Mouse (Mus musculus): ENCODE measurements around the gene Dus3l.
A peak's percentile ranks its signal among the peaks of the same experiment; 100 is the strongest.

Dus3l gene

GRCm38 (mm10) chr17:56754271-56755185 lies 10.0 kb upstream of the Dus3l start:
- no peak for DNase-seq (ENCODE audit: low read depth, low spot score)

GRCm38 (mm10) chr17:56756703-56757399 lies 7.7 kb upstream of the Dus3l start:
- DNase-seq (ENCODE audit: low read depth, low spot score): no peak

- DNase-seq (ENCODE audit: low read depth, low spot score): peak; percentile 53
These were observed 7.0 kb upstream of the Dus3l start, which contains the start of gene Nrtn for GRCm38 (mm10) chr17:56757416-56758123. Gene Nrtn (minus strand): TSS chr17:56757530.

- peak; percentile 61 for DNase-seq (ENCODE audit: low read depth, low spot score)
These were observed 6.4 kb upstream of the Dus3l start for GRCm38 (mm10) chr17:56758132-56758531.

GRCm38 (mm10) chr17:56759261-56759660 lies 5.3 kb upstream of the Dus3l start:
- DNase-seq (ENCODE audit: low read depth, low spot score): no peak

GRCm38 (mm10) chr17:56761077-56761476 lies 3.5 kb upstream of the Dus3l start:
- no peak for DNase-seq (ENCODE audit: low read depth, low spot score)

GRCm38 (mm10) chr17:56761991-56762410 lies 2.6 kb upstream of the Dus3l start:
- DNase-seq (ENCODE audit: low read depth, low spot score): peak; percentile 89

GRCm38 (mm10) chr17:56762769-56763731 lies 1.5 kb upstream of the Dus3l start:
- DNase-seq (ENCODE audit: low read depth, low spot score): no peak

- no peak for DNase-seq (ENCODE audit: low read depth, low spot score)
These were observed 761 bp upstream of the Dus3l start for GRCm38 (mm10) chr17:56763741-56764250.

GRCm38 (mm10) chr17:56765431-56765830 lies 874 bp downstream of the Dus3l start:
- no peak for DNase-seq (ENCODE audit: low read depth, low spot score)

GRCm38 (mm10) chr17:56766631-56767405 lies 2.3 kb downstream of the Dus3l start:
- no peak for DNase-seq (ENCODE audit: low read depth, low spot score)

GRCm38 (mm10) chr17:56767531-56768135 lies 3.1 kb downstream of the Dus3l start:
- DNase-seq (ENCODE audit: low read depth, low spot score): no peak

GRCm38 (mm10) chr17:56768941-56769340 lies 4.4 kb downstream of the Dus3l start:
- DNase-seq (ENCODE audit: low read depth, low spot score): no peak

- DNase-seq (ENCODE audit: low read depth, low spot score): no peak
These were observed 5.4 kb downstream of the Dus3l start, which contains the start of gene Prr22 for GRCm38 (mm10) chr17:56769950-56770349. Gene Prr22 (plus strand): TSS chr17:56770250.

- DNase-seq (ENCODE audit: low read depth, low spot score): no peak
These were observed 13.0 kb downstream of the Dus3l start for GRCm38 (mm10) chr17:56777568-56777967.

GRCm38 (mm10) chr17:56778779-56779362 lies 14.3 kb downstream of the Dus3l start:
- no peak for DNase-seq (ENCODE audit: low read depth, low spot score)

GRCm38 (mm10) chr17:56780291-56780978 lies 15.9 kb downstream of the Dus3l start:
- no peak for DNase-seq (ENCODE audit: low read depth, low spot score)

- DNase-seq (ENCODE audit: low read depth, low spot score): no peak
These were observed 24.3 kb downstream of the Dus3l start for GRCm38 (mm10) chr17:56788886-56789285.

All from skeletal muscle tissue, adult 2 months (tissue).